Mouse (Mus musculus): Measurements from ENCODE around the gene Vmn2r120. TPM values are rescaled to one million over a fixed set of nuclear protein-coding genes. Genes with fewer than 3 reads are reported as not detected.
"Not testable (repeated sequence)": the region's sequence is repeated elsewhere in the genome, so short reads cannot be mapped to it uniquely, and the experiment has no call there.

The Vmn2r120 gene
- not detected in 2 replicates for polyA plus RNA-seq (2016; fragmentation: Nextera tagmentation; extraction: Ambion mirVana)

DNA sequence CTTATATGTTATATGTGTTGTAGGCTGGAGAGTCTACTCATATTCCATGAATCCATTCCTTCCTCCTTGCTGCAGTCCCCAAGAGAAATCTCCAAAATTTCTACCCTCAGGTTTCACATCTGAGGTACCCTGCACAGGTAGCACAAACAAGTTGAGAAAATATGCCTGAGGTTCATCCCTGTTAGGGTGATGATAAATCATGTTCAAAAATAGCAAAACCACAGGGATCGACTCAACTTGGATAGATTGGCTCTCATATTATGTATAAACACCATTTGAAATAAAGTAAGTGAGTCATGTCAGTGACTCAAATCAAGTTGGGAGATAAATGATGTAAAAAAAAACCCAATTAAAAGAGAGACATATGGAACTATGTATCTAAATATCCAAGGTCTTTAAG lies at the start of gene Vmn2r120:
Gene Vmn2r120, minus strand, starts transcription at position 101 of the 400 bp plus-strand sequence.
- Histone ChIP-seq H3K4me3 (no peak within 1 kb of the TSS), H3K36me3 (no peaks in the 10 kb centered on the region), H3K27ac (no peak within 1 kb of the TSS), H3K27me3 (ENCODE audit: insufficient read depth, poor library complexity, severe bottlenecking) (no peaks in the 10 kb centered on the region), H3K4me1 (replicated peaks) (no peaks in the 10 kb centered on the region), H3K9me3 (no peaks in the 10 kb centered on the region)
- DNase-seq (ENCODE audit: low spot score) = no peak
- 93% methylated on average over 1 of the region's 1 CpGs for WGBS

GRCm38 (mm10) chr17:57587273-57587672 lies 42.0 kb upstream of the Vmn2r120 start:
- not testable (repeated sequence) for H3K4me3 ChIP-seq; H3K36me3 ChIP-seq; H3K27me3 ChIP-seq (ENCODE audit: insufficient read depth, poor library complexity, severe bottlenecking); H3K4me1 ChIP-seq (replicated peaks); DNase-seq (ENCODE audit: low spot score); H3K9me3 ChIP-seq; H3K27ac ChIP-seq
- 85% methylated on average over 6 of the region's 6 CpGs for WGBS

- no peaks in the 10 kb centered on the region for H3K4me1 ChIP-seq (replicated peaks)
- H3K4me3 ChIP-seq = no peak overlapping the region
- WGBS = 75% methylated on average over 16 of the region's 16 CpGs
- no peak overlapping the region for H3K27ac ChIP-seq
- H3K9me3 ChIP-seq = no peaks in the 10 kb centered on the region
- no peak for DNase-seq (ENCODE audit: low spot score)
- H3K27me3 ChIP-seq (ENCODE audit: insufficient read depth, poor library complexity, severe bottlenecking) = no peaks in the 10 kb centered on the region
- no peaks in the 10 kb centered on the region for H3K36me3 ChIP-seq
Measured at GRCm38 (mm10) chr17:57574075-57574705, 28.9 kb upstream of the Vmn2r120 start.

Other genes with a start within 250 kb of the Vmn2r120 start
- 1.5 and 3.6 TPM in 2 replicates for gene Adgre1, start 186.8 kb downstream of the Vmn2r120 start, polyA plus RNA-seq (2016; fragmentation: Nextera tagmentation; extraction: Ambion mirVana)
- gene Gm21834, start 196.7 kb upstream of the Vmn2r120 start, polyA plus RNA-seq (2016; fragmentation: Nextera tagmentation; extraction: Ambion mirVana) = not detected in 2 replicates
- 0.09 TPM in 1 of 2 replicates, not detected in the other for gene Cntnap5c, start 224.1 kb upstream of the Vmn2r120 start, polyA plus RNA-seq (2016; fragmentation: Nextera tagmentation; extraction: Ambion mirVana)